Mouse (Mus musculus) left cerebral cortex, postnatal 14 days (tissue): ENCODE data around the gene Slc24a4. TPM values are rescaled to one million over a fixed set of nuclear protein-coding genes. Genes with fewer than 3 reads are reported as not detected.
"Not testable (repeated sequence)": the region's sequence is repeated elsewhere in the genome, so short reads cannot be mapped to it uniquely, and the experiment has no call there.

Source experiments
- DNase-seq, 2 experiments: peaks; one replicate each; pipeline ENCODE4 v3.0.0; 2021 to 2022; ENCODE audit warnings: low spot score in 2 of 2, mixed read lengths in 1 of 2
- intact Hi-C: fragments of 180-260 bp; cut with DNase I; formaldehyde crosslinking; loops from one replicate; pipeline ENCODE4 v1.15.1; 2025
- total RNA-seq, 2 experiments: library from RNA; stranded (reverse); gene quantifications; 2 replicates each; pipeline ENCODE4 v1.2.3; 2021

The Slc24a4 gene
- total RNA-seq, 2 experiments from 2014 or later, result 25.8 to 26.4 TPM

- no peak for DNase-seq
- intact Hi-C loops, result no loop called here
Measured at GRCm38 (mm10) chr12:102151185-102151584, 22.7 kb downstream of the Slc24a4 start.

- peak; percentile 22 to 50 for DNase-seq
Measured at GRCm38 (mm10) chr12:102153796-102154195, 25.3 kb downstream of the Slc24a4 start.

GRCm38 (mm10) chr12:102154815-102155214, 26.3 kb downstream of the Slc24a4 start:
- no peak for DNase-seq
- intact Hi-C loops, result no loop called here

More at GRCm38 (mm10) chr12:102153796-102154195, 25.3 kb downstream of the Slc24a4 start:
- intact Hi-C loops, result no loop called here

DNA sequence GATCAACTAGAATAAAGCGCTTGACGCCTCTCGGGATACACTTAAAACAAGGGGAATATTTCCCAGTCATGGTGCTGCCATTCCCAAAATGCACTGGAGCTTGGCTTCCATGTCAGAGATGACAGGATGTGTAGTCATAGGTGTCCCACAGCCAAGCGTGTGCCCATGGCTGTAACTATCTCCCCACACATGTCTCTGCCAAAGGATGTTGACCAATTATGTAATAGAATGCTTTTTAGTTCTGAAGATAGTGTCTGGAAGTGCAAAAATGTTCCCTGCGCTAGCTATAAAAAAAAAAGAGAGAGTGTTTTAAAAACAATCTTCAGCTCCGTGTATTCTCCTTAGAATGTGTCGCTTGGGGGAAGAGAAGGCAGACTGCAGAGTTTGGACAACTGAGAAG, 36.1 kb downstream of the Slc24a4 start:
- intact Hi-C loops, result no loop called here
- peak; percentile 16 to 76 for DNase-seq

- intact Hi-C loops, result no loop called here
- DNase-seq, result no peak
Measured at GRCm38 (mm10) chr12:102166691-102167261, 38.2 kb downstream of the Slc24a4 start.

- DNase-seq, result no peak
- intact Hi-C loops, result no loop called here
Measured at GRCm38 (mm10) chr12:102167302-102167701, 38.8 kb downstream of the Slc24a4 start.

- no peak for DNase-seq
- intact Hi-C loops, result no loop called here
Measured at GRCm38 (mm10) chr12:102172746-102173145, 44.2 kb downstream of the Slc24a4 start.

- no peak for DNase-seq
- intact Hi-C loops, result no loop called here
Measured at GRCm38 (mm10) chr12:102173345-102173744, 44.8 kb downstream of the Slc24a4 start.

DNA sequence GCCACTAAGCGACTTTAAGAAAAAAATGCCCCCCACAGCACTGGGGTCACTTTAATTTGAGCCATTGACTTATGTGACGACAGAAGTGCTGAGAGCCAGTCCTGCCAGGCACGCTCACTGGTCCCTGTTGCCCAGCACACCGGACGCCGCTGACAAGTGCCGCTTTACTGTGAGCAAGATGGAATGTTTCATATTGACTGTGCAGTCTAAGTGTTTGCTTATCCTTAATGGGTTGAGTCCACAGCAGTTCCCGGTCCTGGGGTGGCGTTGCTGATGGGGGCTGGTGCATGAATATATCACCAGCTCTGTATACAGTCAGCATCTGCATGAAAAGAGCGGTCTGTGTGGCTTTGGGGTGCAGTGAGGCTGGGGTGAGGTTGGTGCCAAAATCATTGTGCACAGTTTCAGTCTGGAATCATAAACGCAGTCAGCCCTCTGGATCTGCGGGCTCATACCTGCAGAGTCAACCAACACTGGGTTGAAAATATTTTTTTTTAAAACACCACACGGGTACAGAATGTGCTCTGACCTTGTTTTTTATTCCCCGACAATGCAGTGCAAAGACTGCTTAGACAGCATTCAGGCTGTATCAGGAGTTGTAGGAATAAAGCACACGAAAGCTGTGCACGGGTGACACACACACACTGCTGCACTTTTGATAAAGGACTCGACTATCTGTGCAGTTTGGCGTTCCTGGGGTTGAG, 52.0 kb downstream of the Slc24a4 start:
- intact Hi-C loops, result loop anchor here (5.0 kb wide), 2 partner anchors 183 to 202 kb away; no protein-coding TSS in a partner anchor
- no peak for DNase-seq

- peak; percentile 45 to 65 for DNase-seq
Measured at GRCm38 (mm10) chr12:102181799-102182357, 53.3 kb downstream of the Slc24a4 start.

DNA sequence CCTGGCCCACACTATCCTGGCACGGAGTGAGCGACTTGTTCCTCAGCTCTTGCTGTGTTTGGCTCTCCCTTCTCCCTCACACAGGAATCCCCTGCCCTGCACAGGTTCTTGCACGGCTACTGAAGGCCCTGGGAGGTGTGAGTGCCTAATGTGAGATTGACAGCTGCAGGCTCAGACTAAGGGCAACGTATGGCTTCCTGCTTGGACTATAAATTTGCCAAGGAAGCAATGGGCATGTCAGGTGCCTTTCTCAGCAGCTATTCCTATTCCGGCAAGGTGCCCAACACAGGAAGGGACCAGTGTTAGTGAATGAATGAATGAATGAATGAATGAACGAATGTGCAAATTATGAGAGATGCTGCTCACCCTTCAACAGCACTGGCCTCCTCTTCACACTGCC, 54.1 kb downstream of the Slc24a4 start:
- DNase-seq, result no peak
- intact Hi-C loops, result loop anchor here (5.0 kb wide), 2 partner anchors 185 to 200 kb away; no protein-coding TSS in a partner anchor

More at GRCm38 (mm10) chr12:102181799-102182357, 53.3 kb downstream of the Slc24a4 start:
- intact Hi-C loops, result loop anchor here (5.0 kb wide), 2 partner anchors 185 to 200 kb away; no protein-coding TSS in a partner anchor

- intact Hi-C loops, result loop anchor here (5.0 kb wide), 2 partner anchors 186 to 199 kb away; no protein-coding TSS in a partner anchor
- no peak for DNase-seq
Measured at GRCm38 (mm10) chr12:102183201-102183600, 54.7 kb downstream of the Slc24a4 start.

- DNase-seq, result peak; percentile 58 to 85
- intact Hi-C loops, result no loop called here
Measured at GRCm38 (mm10) chr12:102190820-102191219, 62.3 kb downstream of the Slc24a4 start.

- peak; percentile 19 to 69 for DNase-seq
- intact Hi-C loops, result no loop called here
Measured at GRCm38 (mm10) chr12:102201516-102201915, 73.0 kb downstream of the Slc24a4 start.

- DNase-seq, result peak in 1 of 2 experiments; percentile 34
- intact Hi-C loops, result no loop called here
Measured at GRCm38 (mm10) chr12:102202901-102203300, 74.4 kb downstream of the Slc24a4 start.

GRCm38 (mm10) chr12:102206471-102206870, 77.9 kb downstream of the Slc24a4 start:
- intact Hi-C loops, result no loop called here
- DNase-seq, result peak in 1 of 2 experiments; percentile 50

GRCm38 (mm10) chr12:102207245-102207644, 78.7 kb downstream of the Slc24a4 start:
- intact Hi-C loops, result no loop called here
- DNase-seq, result peak; percentile 12 to 23

DNA sequence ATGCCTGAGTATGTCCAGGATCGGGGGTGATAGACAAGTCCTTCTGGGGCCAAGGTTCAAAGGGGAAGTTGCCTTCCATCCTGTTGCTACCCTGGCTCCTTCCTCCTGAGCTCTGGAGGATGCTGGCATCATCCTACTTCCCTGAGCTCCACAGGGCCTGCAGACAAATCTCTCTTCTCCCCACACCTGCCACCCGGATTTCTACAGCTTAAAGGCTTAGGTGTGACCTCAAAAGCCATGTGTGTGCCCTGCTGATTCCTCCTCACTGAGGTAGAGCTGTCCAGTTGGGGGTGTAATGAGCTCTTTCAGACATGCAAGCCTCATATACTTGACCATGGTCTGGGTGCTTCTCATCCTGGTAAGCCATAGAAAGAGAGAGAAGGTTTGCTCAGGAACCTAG, 82.3 kb downstream of the Slc24a4 start:
- intact Hi-C loops, result no loop called here
- no peak for DNase-seq

GRCm38 (mm10) chr12:102223404-102223803, 94.9 kb downstream of the Slc24a4 start:
- DNase-seq, result no peak
- intact Hi-C loops, result no loop called here

GRCm38 (mm10) chr12:102224112-102224511, 95.6 kb downstream of the Slc24a4 start:
- intact Hi-C loops, DNase-seq: not testable (repeated sequence)
